Mouse (Mus musculus) forebrain, embryonic 12.5 days (tissue): ENCODE results near the gene Slc7a9. TPM values are rescaled to one million over a fixed set of nuclear protein-coding genes. Genes with fewer than 3 reads are reported as not detected.

Experiments
- ATAC-seq: fragments of 200-750 bp; cut with Nextera tagmentation; 2 replicates; pipeline ENCODE4 v1.8.0; 2017; ENCODE audit warnings: moderate TSS enrichment; ENCODE audit not compliant: low FRiP score
- H3K27ac ChIP-seq: fragments of 300-500 bp; sonication (generic); 2 replicates; pipeline ENCODE4 v1.5.1; 2016; ENCODE audit warnings: mild to moderate bottlenecking
- H3K27me3 ChIP-seq: fragments of 300-500 bp; sonication (generic); 2 replicates; pipeline ENCODE4 v1.6.1; 2016; ENCODE audit warnings: mild to moderate bottlenecking
- H3K36me3 ChIP-seq: fragments of 300-500 bp; sonication (generic); replicated peaks from 2 replicates; pipeline ENCODE4 v1.6.1; 2016; ENCODE audit warnings: mild to moderate bottlenecking
- H3K4me1 ChIP-seq: fragments of 300-500 bp; sonication (generic); 2 replicates; pipeline ENCODE4 v1.6.1; 2016
- H3K4me2 ChIP-seq: fragments of 300-500 bp; sonication (generic); 2 replicates; pipeline ENCODE4 v1.6.1; 2016; ENCODE audit warnings: mild to moderate bottlenecking, moderate library complexity
- H3K4me3 ChIP-seq: fragments of 300-500 bp; sonication (generic); replicated peaks from 2 replicates; pipeline ENCODE4 v1.5.1; 2016; ENCODE audit warnings: mild to moderate bottlenecking
- H3K9ac ChIP-seq: fragments of 300-500 bp; sonication (generic); 2 replicates; pipeline ENCODE4 v1.6.1; 2016; ENCODE audit warnings: mild to moderate bottlenecking
- H3K9me3 ChIP-seq: fragments of 300-500 bp; sonication (generic); 2 replicates; pipeline ENCODE4 v1.6.1; 2016
- WGBS: fragments of 180-500 bp; shearing (Covaris S2); methylation state at CpG from one replicate; pipeline ENCODE4 v1.1.7; 2016; 5-methylcytosine and 5-hydroxymethylcytosine counted together
- polyA plus RNA-seq: library from polyadenylated mRNA; unstranded; fragments of >200 nt; fragmentation: Nextera tagmentation; extraction: Ambion mirVana; gene quantifications from 2 replicates; pipeline ENCODE4 v1.2.1, GENCODE M21; 2016

Gene Slc7a9
- polyA plus RNA-seq, 1 experiment from 2014 or later: 0.14 TPM

GRCm38 (mm10) chr7:35465027-35465426 lies 16.4 kb downstream of the Slc7a9 start:
- WGBS: 95% methylated on average over 5 of the region's 5 CpGs
- H3K36me3 ChIP-seq: no peaks in the 10 kb centered on the region
- H3K4me3 ChIP-seq: no peak overlapping the region
- no peak overlapping the region for H3K9ac ChIP-seq
- ATAC-seq: no peak
- H3K4me1 ChIP-seq: no peaks in the 10 kb centered on the region
- H3K4me2 ChIP-seq: no peak overlapping the region
- H3K9me3 ChIP-seq: no peaks in the 10 kb centered on the region
- H3K27ac ChIP-seq: no peak overlapping the region
- H3K27me3 ChIP-seq: no peaks in the 10 kb centered on the region

- H3K4me2 ChIP-seq: no peak overlapping the region
- H3K36me3 ChIP-seq: no peaks in the 10 kb centered on the region
- H3K4me1 ChIP-seq: no peaks in the 10 kb centered on the region
- H3K9me3 ChIP-seq: no peaks in the 10 kb centered on the region
- no peaks in the 10 kb centered on the region for H3K27me3 ChIP-seq
- H3K4me3 ChIP-seq: no peak overlapping the region
- H3K27ac ChIP-seq: no peak overlapping the region
- WGBS: 78% methylated on average over 2 of the region's 2 CpGs
- ATAC-seq: no peak
- H3K9ac ChIP-seq: no peak overlapping the region
Observed at GRCm38 (mm10) chr7:35467856-35468255, 19.3 kb downstream of the Slc7a9 start.

GRCm38 (mm10) chr7:35470794-35471193 lies 22.2 kb downstream of the Slc7a9 start:
- no peak for ATAC-seq
- H3K4me3 ChIP-seq: no peak overlapping the region
- no peak overlapping the region for H3K27ac ChIP-seq
- no peaks in the 10 kb centered on the region for H3K4me1 ChIP-seq
- no peaks in the 10 kb centered on the region for H3K9me3 ChIP-seq
- H3K4me2 ChIP-seq: no peak overlapping the region
- no peak overlapping the region for H3K9ac ChIP-seq
- H3K36me3 ChIP-seq: no peaks in the 10 kb centered on the region
- WGBS: 54% methylated on average over 4 of the region's 4 CpGs
- no peaks in the 10 kb centered on the region for H3K27me3 ChIP-seq

- Histone ChIP-seq H3K4me2 (no peak overlapping the region), H3K4me3 (no peak overlapping the region), H3K4me1 (no peaks in the 10 kb centered on the region), H3K27me3 (no peaks in the 10 kb centered on the region), H3K27ac (no peak overlapping the region), H3K9ac (no peak overlapping the region), H3K36me3 (no peaks in the 10 kb centered on the region), H3K9me3 (no peaks in the 10 kb centered on the region)
- WGBS: 83% methylated on average over 2 of the region's 2 CpGs
- no peak for ATAC-seq
Observed at GRCm38 (mm10) chr7:35476457-35476856, 27.9 kb downstream of the Slc7a9 start.

GRCm38 (mm10) chr7:35485126-35485525 lies 36.5 kb downstream of the Slc7a9 start:
- H3K4me1 ChIP-seq: no peaks in the 10 kb centered on the region
- ATAC-seq: no peak
- H3K9me3 ChIP-seq: no peaks in the 10 kb centered on the region
- no peak overlapping the region for H3K4me2 ChIP-seq
- no peak overlapping the region for H3K27ac ChIP-seq
- H3K4me3 ChIP-seq: no peak overlapping the region
- no peak overlapping the region for H3K9ac ChIP-seq
- no peaks in the 10 kb centered on the region for H3K27me3 ChIP-seq
- WGBS: 87% methylated on average over 2 of the region's 2 CpGs
- no peaks in the 10 kb centered on the region for H3K36me3 ChIP-seq

- no peak overlapping the region for H3K27ac ChIP-seq
- 87% methylated on average over 8 of the region's 8 CpGs for WGBS
Observed at GRCm38 (mm10) chr7:35486553-35486952, 38.0 kb downstream of the Slc7a9 start.

GRCm38 (mm10) chr7:35490186-35490585 lies 41.6 kb downstream of the Slc7a9 start:
- H3K4me2 ChIP-seq: no peak overlapping the region
- H3K27ac ChIP-seq: no peak overlapping the region
- no peak overlapping the region for H3K9ac ChIP-seq
- no peaks in the 10 kb centered on the region for H3K9me3 ChIP-seq
- no peaks in the 10 kb centered on the region for H3K4me1 ChIP-seq
- H3K27me3 ChIP-seq: no peaks in the 10 kb centered on the region
- 95% methylated on average over 2 of the region's 2 CpGs for WGBS
- no peak overlapping the region for H3K4me3 ChIP-seq
- no peak for ATAC-seq
- H3K36me3 ChIP-seq: no peaks in the 10 kb centered on the region

More at GRCm38 (mm10) chr7:35486553-35486952, 38.0 kb downstream of the Slc7a9 start:
- H3K4me2 ChIP-seq: no peak overlapping the region
- no peak overlapping the region for H3K4me3 ChIP-seq
- no peaks in the 10 kb centered on the region for H3K36me3 ChIP-seq
- no peaks in the 10 kb centered on the region for H3K27me3 ChIP-seq
- H3K4me1 ChIP-seq: no peaks in the 10 kb centered on the region
- H3K9ac ChIP-seq: no peak overlapping the region
- H3K9me3 ChIP-seq: no peaks in the 10 kb centered on the region
- no peak for ATAC-seq

- WGBS: 78% methylated on average over 1 of the region's 1 CpGs
- Histone ChIP-seq H3K27ac (no peak overlapping the region), H3K27me3 (no peaks in the 10 kb centered on the region), H3K9ac (no peak overlapping the region), H3K4me3 (no peak overlapping the region), H3K4me2 (no peak overlapping the region), H3K9me3 (no peaks in the 10 kb centered on the region), H3K36me3 (no peaks in the 10 kb centered on the region), H3K4me1 (no peaks in the 10 kb centered on the region)
- no peak for ATAC-seq
Observed at GRCm38 (mm10) chr7:35491005-35491404, 42.4 kb downstream of the Slc7a9 start.

GRCm38 (mm10) chr7:35497516-35497915 lies 48.9 kb downstream of the Slc7a9 start:
- no peak overlapping the region for H3K4me3 ChIP-seq
- H3K27me3 ChIP-seq: no peaks in the 10 kb centered on the region
- H3K4me2 ChIP-seq: no peak overlapping the region
- no peaks in the 10 kb centered on the region for H3K9me3 ChIP-seq
- no peak overlapping the region for H3K27ac ChIP-seq
- no peak overlapping the region for H3K9ac ChIP-seq
- H3K4me1 ChIP-seq: no peaks in the 10 kb centered on the region
- 100% methylated on average over 2 of the region's 2 CpGs for WGBS
- ATAC-seq: no peak
- H3K36me3 ChIP-seq: no peaks in the 10 kb centered on the region

GRCm38 (mm10) chr7:35501995-35502394 lies 53.4 kb downstream of the Slc7a9 start:
- WGBS: 29% methylated on average over 4 of the region's 4 CpGs
- H3K4me2 ChIP-seq: no peak overlapping the region
- no peaks in the 10 kb centered on the region for H3K4me1 ChIP-seq
- H3K9ac ChIP-seq: no peak overlapping the region
- H3K27me3 ChIP-seq: no peaks in the 10 kb centered on the region
- no peaks in the 10 kb centered on the region for H3K36me3 ChIP-seq
- no peak for ATAC-seq
- H3K9me3 ChIP-seq: no peaks in the 10 kb centered on the region
- H3K4me3 ChIP-seq: no peak overlapping the region
- H3K27ac ChIP-seq: no peak overlapping the region

Other genes starting within 250 kb of the Slc7a9 start
- 15.3 and 16.0 TPM in 2 replicates for gene Lrp3, start 233.3 kb upstream of the Slc7a9 start, polyA plus RNA-seq
- 20.2 and 20.4 TPM in 2 replicates for gene Gpatch1, start 130.4 kb upstream of the Slc7a9 start, polyA plus RNA-seq
- gene Rhpn2, start 114.6 kb upstream of the Slc7a9 start, polyA plus RNA-seq: 1.9 and 2.2 TPM in 2 replicates
- gene Faap24, start 52.0 kb upstream of the Slc7a9 start, polyA plus RNA-seq: 23.8 and 26.3 TPM in 2 replicates
- gene Cep89, start 51.8 kb upstream of the Slc7a9 start, polyA plus RNA-seq: 58.9 and 59.8 TPM in 2 replicates
- 0.12 and 0.17 TPM in 2 replicates for gene Tdrd12, start 88.9 kb downstream of the Slc7a9 start, polyA plus RNA-seq
- 44.6 and 47.5 TPM in 2 replicates for gene Nudt19, start 107.5 kb downstream of the Slc7a9 start, polyA plus RNA-seq
- 0.04 and 0.14 TPM in 2 replicates for gene Rgs9bp, start 136.8 kb downstream of the Slc7a9 start, polyA plus RNA-seq
- 33.4 and 36.7 TPM in 2 replicates for gene Ankrd27, start 137.4 kb downstream of the Slc7a9 start, polyA plus RNA-seq
- 265 and 275 TPM in 2 replicates for gene Pdcd5, start 198.7 kb downstream of the Slc7a9 start, polyA plus RNA-seq